Mouse (Mus musculus) CH12.LX (cell line): ENCODE measurements at regions not wholly inside any gene's neighbourhood (a gene's known extent, or its start where the extent isn't known, plus 50 kb on each side); places are given as distances from the start of the nearest gene placed in this dataset.

Experiments
- DNase-seq: peaks from one replicate; pipeline ENCODE4 v3.0.0-alpha.2; 2013; ENCODE audit errors: extremely low read depth
- H3K27ac ChIP-seq: 2 replicates; pipeline ENCODE4 v1.5.1; 2012; ENCODE audit warnings: low read depth, mild to moderate bottlenecking, control low read depth, moderate library complexity; ENCODE audit not compliant: insufficient read depth
- H3K27me3 ChIP-seq: replicated peaks from 2 replicates; pipeline ENCODE3; 2012; ENCODE audit warnings: inconsistent platforms
- H3K36me3 ChIP-seq, 2 experiments: replicated peaks in 1 of 2; 2 replicates each; pipeline versions ENCODE3 to v1.6.1; 2012; ENCODE audit warnings: inconsistent platforms in 1 of 2, low read length in 1 of 2, mild to moderate bottlenecking in 1 of 2, mixed read lengths in 1 of 2, moderate library complexity in 1 of 2; ENCODE audit not compliant: control insufficient read depth in 1 of 2, insufficient read depth in 1 of 2
- H3K4me1 ChIP-seq, 2 experiments: 2 replicates each; pipeline ENCODE4 v1.6.1; 2012; ENCODE audit warnings: inconsistent platforms in 1 of 2, moderate library complexity in 1 of 2; ENCODE audit not compliant: insufficient read depth in 2 of 2, control insufficient read depth in 1 of 2
- H3K4me2 ChIP-seq: 2 replicates; pipeline ENCODE4 v1.6.1; 2012; ENCODE audit warnings: low read depth, mild to moderate bottlenecking, control low read depth; ENCODE audit not compliant: poor library complexity, insufficient read depth, severe bottlenecking
- H3K4me3 ChIP-seq, 3 experiments: fragments of 150-350 bp in 1 of 3; sonication (generic) in 1 of 3; replicated peaks in 1 of 3; 2 replicates each; pipeline versions ENCODE3 to v1.5.1; 2011 to 2012; ENCODE audit warnings: low read depth in 2 of 3, low read length in 2 of 3, mild to moderate bottlenecking in 2 of 3, moderate library complexity in 2 of 3, control low read depth in 1 of 3, improper control_type of control experiment in 1 of 3, inconsistent platforms in 1 of 3, mixed read lengths in 1 of 3; ENCODE audit not compliant: poor library complexity in 1 of 3
- H3K79me2 ChIP-seq: replicated peaks from 2 replicates; pipeline ENCODE4 v1.6.1; 2012; ENCODE audit warnings: mild to moderate bottlenecking, moderate library complexity; ENCODE audit not compliant: control insufficient read depth, poor library complexity, insufficient read depth, severe bottlenecking; ENCODE audit errors: extremely low read depth
- H3K9ac ChIP-seq: 2 replicates; pipeline ENCODE4 v1.6.1; 2012; ENCODE audit warnings: low read depth, mild to moderate bottlenecking, control low read depth, moderate library complexity; ENCODE audit not compliant: insufficient read depth
- H3K9me3 ChIP-seq: replicated peaks from 2 replicates; pipeline ENCODE3; 2012; ENCODE audit warnings: low read length, inconsistent platforms, mixed read lengths
- BHLHE40 ChIP-seq: IDR thresholded peaks from 2 replicates; pipeline ENCODE4 v1.6.1; 2011; ENCODE audit warnings: mild to moderate bottlenecking, low read depth, low read length, improper control_type of control experiment
- CHD1 ChIP-seq: IDR thresholded peaks from 2 replicates; pipeline ENCODE4 v1.6.1; 2012; ENCODE audit warnings: low read depth, low read length, improper control_type of control experiment, inconsistent platforms
- CHD2 ChIP-seq: IDR thresholded peaks from 2 replicates; pipeline ENCODE4 v1.6.1; 2011; ENCODE audit warnings: low read length, improper control_type of control experiment
- CTCF ChIP-seq, 2 experiments: IDR thresholded peaks in 1 of 2; conservative IDR thresholded peaks in 1 of 2; 2 replicates each; pipeline ENCODE4 v1.5.1; 2011 to 2012; ENCODE audit warnings: low read depth in 2 of 2, low read length in 2 of 2, improper control_type of control experiment in 1 of 2, inconsistent platforms in 1 of 2, mild to moderate bottlenecking in 1 of 2, moderate library complexity in 1 of 2
- E2F4 ChIP-seq: IDR thresholded peaks from 2 replicates; pipeline ENCODE4 v1.6.1; 2011; ENCODE audit warnings: low read depth, low read length, improper control_type of control experiment; ENCODE audit not compliant: insufficient replicate concordance
- ELF1 ChIP-seq: IDR thresholded peaks from 2 replicates; pipeline ENCODE4 v1.6.1; 2014; ENCODE audit warnings: low read depth, mild to moderate bottlenecking, inconsistent platforms, low read length, improper control_type of control experiment
- GABPA ChIP-seq: IDR thresholded peaks from 2 replicates; pipeline ENCODE4 v1.6.1; 2012; ENCODE audit warnings: low read depth, low read length, improper control_type of control experiment, inconsistent platforms; ENCODE audit not compliant: insufficient replicate concordance
- HCFC1 ChIP-seq: IDR thresholded peaks from 2 replicates; pipeline ENCODE4 v1.6.1; 2012; ENCODE audit warnings: low read depth, mild to moderate bottlenecking, inconsistent platforms, low read length, improper control_type of control experiment
- IRF4 ChIP-seq: IDR thresholded peaks from 2 replicates; pipeline ENCODE4 v1.6.1; 2014; ENCODE audit warnings: low read depth, mild to moderate bottlenecking, inconsistent platforms, low read length, improper control_type of control experiment
- JUND ChIP-seq: conservative IDR thresholded peaks from 2 replicates; pipeline ENCODE4 v1.6.1; 2011; ENCODE audit warnings: low read depth, low read length, improper control_type of control experiment
- KAT2A ChIP-seq: IDR thresholded peaks from 2 replicates; pipeline ENCODE4 v1.6.1; 2012; ENCODE audit warnings: low read length, improper control_type of control experiment, inconsistent platforms; ENCODE audit not compliant: insufficient replicate concordance
- MAZ ChIP-seq: IDR thresholded peaks from 2 replicates; pipeline ENCODE4 v1.6.1; 2012; ENCODE audit warnings: low read depth, mild to moderate bottlenecking, inconsistent platforms, low read length, improper control_type of control experiment, moderate library complexity
- MEF2A ChIP-seq: IDR thresholded peaks from 2 replicates; pipeline ENCODE4 v1.6.1; 2014; ENCODE audit warnings: low read depth, mild to moderate bottlenecking, inconsistent platforms, low read length, improper control_type of control experiment, borderline replicate concordance
- MXI1 ChIP-seq: IDR thresholded peaks from 2 replicates; pipeline ENCODE4 v1.6.1; 2011; ENCODE audit warnings: mild to moderate bottlenecking, low read depth, low read length, improper control_type of control experiment
- MYC ChIP-seq: IDR thresholded peaks from 2 replicates; pipeline ENCODE4 v1.6.1; 2011; ENCODE audit warnings: low read depth, mild to moderate bottlenecking, improper control_type of control experiment, low read length
- NELFE ChIP-seq: IDR thresholded peaks from 2 replicates; pipeline ENCODE4 v1.6.1; 2011; ENCODE audit warnings: low read depth, low read length, improper control_type of control experiment
- NRF1 ChIP-seq: IDR thresholded peaks from 2 replicates; pipeline ENCODE4 v1.6.1; 2014; ENCODE audit warnings: low read depth, mild to moderate bottlenecking, inconsistent platforms, low read length, improper control_type of control experiment, moderate library complexity
- POLR2A ChIP-seq: IDR thresholded peaks from 2 replicates; pipeline ENCODE4 v1.6.1; 2011; ENCODE audit warnings: low read depth, mild to moderate bottlenecking, improper control_type of control experiment, low read length
- RAD21 ChIP-seq: IDR thresholded peaks from 2 replicates; pipeline ENCODE4 v1.6.1; 2011; ENCODE audit warnings: low read depth, mild to moderate bottlenecking, low read length, improper control_type of control experiment, moderate library complexity
- RCOR1 ChIP-seq: conservative IDR thresholded peaks from 2 replicates; pipeline ENCODE4 v1.6.1; 2012; ENCODE audit warnings: low read depth, mild to moderate bottlenecking, inconsistent platforms, low read length, improper control_type of control experiment
- SMC3 ChIP-seq: IDR thresholded peaks from 2 replicates; pipeline ENCODE4 v1.6.1; 2011; ENCODE audit warnings: low read depth, low read length, improper control_type of control experiment
- USF1 ChIP-seq: IDR thresholded peaks from 2 replicates; pipeline ENCODE4 v1.6.1; 2014; ENCODE audit warnings: low read depth, mild to moderate bottlenecking, inconsistent platforms, low read length, improper control_type of control experiment
- ZC3H11A ChIP-seq: IDR thresholded peaks from 2 replicates; pipeline ENCODE4 v1.6.1; 2012; ENCODE audit warnings: low read depth, mild to moderate bottlenecking, inconsistent platforms, low read length, improper control_type of control experiment
- ZKSCAN1 ChIP-seq: IDR thresholded peaks from 2 replicates; pipeline ENCODE4 v1.6.1; 2012; ENCODE audit warnings: low read depth, inconsistent platforms, low read length, improper control_type of control experiment, borderline replicate concordance
- ZMIZ1 ChIP-seq: IDR thresholded peaks from 2 replicates; pipeline ENCODE4 v1.6.1; 2012; ENCODE audit warnings: low read depth, mild to moderate bottlenecking, inconsistent platforms, low read length, improper control_type of control experiment
- dilution Hi-C: fragments of 300-500 bp; cut with MboI; formaldehyde crosslinking; loops from 2 replicates; pipeline ENCODE4 v1.14.3; 2020; ENCODE audit warnings: low sequenced_read_pairs; ENCODE audit not compliant: extremely low pct_unique_long_range_greater_than_20kb, extremely low pct_ligation_motif_present
- in situ Hi-C: fragments of 300-500 bp; cut with MboI; formaldehyde crosslinking; loops from 3 replicates; pipeline ENCODE4 v1.14.3; 2019; ENCODE audit warnings: low sequenced_read_pairs, low pct_ligation_motif_present, low pct_unique_long_range_greater_than_20kb, mixed read lengths

- Histone ChIP-seq H3K27ac (no peak overlapping the region), H3K4me1 (no peaks in the 10 kb centered on the region), H3K4me2 (no peak overlapping the region), H3K9me3 (peaks cover 40% of the 10 kb centered on the region), H3K9ac (no peak overlapping the region), H3K79me2 (no peaks in the 10 kb centered on the region), H3K27me3 (no peaks in the 10 kb centered on the region), H3K36me3 (no peaks in the 10 kb centered on the region), H3K4me3 (no peak overlapping the region)
- dilution Hi-C loops (no loop called here), in situ Hi-C loops (no loop called here)
- TF ChIP-seq NELFE (no peak), NRF1 (no peak), MAZ (no peak), KAT2A (no peak), GABPA (no peak), ZKSCAN1 (no peak), MYC (no peak), E2F4 (no peak), RAD21 (no peak)
- DNase-seq = no peak
These were observed 642.8 kb downstream of the Nedd1 start for GRCm38 (mm10) chr10:92079421-92079820.

DNA sequence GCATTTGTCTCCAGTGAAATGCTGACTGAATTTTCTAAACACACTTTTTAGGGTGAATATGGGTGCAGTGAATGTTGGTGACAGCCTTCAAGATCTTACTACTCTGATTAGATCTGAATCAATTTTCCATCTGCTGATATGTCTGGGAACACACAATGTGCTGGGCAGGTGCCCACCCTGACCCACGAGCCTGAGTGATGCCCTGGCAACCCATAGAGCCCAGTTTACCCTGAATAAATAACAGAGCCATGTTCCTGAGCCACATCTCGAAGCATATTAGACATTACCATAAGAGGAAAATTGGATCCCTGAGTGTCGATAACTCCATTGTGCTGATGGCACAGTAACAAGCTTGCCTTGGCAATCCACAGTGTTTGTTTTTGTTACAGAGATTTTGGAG lies 644.9 kb downstream of the Nedd1 start:
- in situ Hi-C loops = no loop called here
- no peak for TF ChIP-seq HCFC1
- no peak for TF ChIP-seq NELFE
- TF ChIP-seq KAT2A = no peak
- TF ChIP-seq SMC3 = no peak
- no peak for TF ChIP-seq IRF4
- dilution Hi-C loops = no loop called here

GRCm38 (mm10) chr10:92076754-92077153 lies 645.5 kb downstream of the Nedd1 start:
- H3K4me3 ChIP-seq = no peak overlapping the region
- DNase-seq = no peak
- H3K36me3 ChIP-seq = no peaks in the 10 kb centered on the region
- H3K27me3 ChIP-seq = no peaks in the 10 kb centered on the region
- in situ Hi-C loops (no loop called here), dilution Hi-C loops (no loop called here)
- H3K9ac ChIP-seq = no peak overlapping the region
- no peaks in the 10 kb centered on the region for H3K4me1 ChIP-seq
- no peaks in the 10 kb centered on the region for H3K79me2 ChIP-seq
- H3K27ac ChIP-seq = no peak overlapping the region
- H3K4me2 ChIP-seq = no peak overlapping the region
- TF ChIP-seq CHD1 (no peak), ZKSCAN1 (no peak), USF1 (no peak), MXI1 (no peak), MEF2A (no peak), ZMIZ1 (no peak), RCOR1 (no peak), JUND (no peak), CTCF (conservative IDR thresholded peaks at IDR 0.05 in 1 of 2, IDR thresholded peaks at IDR 0.05 in 1 of 2; ENCODE audit: low read depth in 2 of 2, low read length in 2 of 2) (no peak), IRF4 (no peak), RAD21 (no peak), POLR2A (no peak), CHD2 (no peak), BHLHE40 (no peak), ZC3H11A (no peak), ELF1 (no peak), NELFE (no peak)
- TF ChIP-seq, all 38 proteins: peak for 0
- H3K9me3 ChIP-seq = peaks cover 42% of the 10 kb centered on the region

More for the DNA sequence above, 644.9 kb downstream of the Nedd1 start:
- Histone ChIP-seq H3K27me3 (no peaks in the 10 kb centered on the region), H3K27ac (no peak overlapping the region), H3K4me1 (no peaks in the 10 kb centered on the region), H3K9ac (no peak overlapping the region), H3K36me3 (no peaks in the 10 kb centered on the region), H3K9me3 (peaks cover 40% of the 10 kb centered on the region), H3K4me3 (no peak overlapping the region), H3K79me2 (no peaks in the 10 kb centered on the region), H3K4me2 (no peak overlapping the region)
- DNase-seq = no peak
